Mouse (Mus musculus): ENCODE measurements around the gene Zfp750.

DNA sequence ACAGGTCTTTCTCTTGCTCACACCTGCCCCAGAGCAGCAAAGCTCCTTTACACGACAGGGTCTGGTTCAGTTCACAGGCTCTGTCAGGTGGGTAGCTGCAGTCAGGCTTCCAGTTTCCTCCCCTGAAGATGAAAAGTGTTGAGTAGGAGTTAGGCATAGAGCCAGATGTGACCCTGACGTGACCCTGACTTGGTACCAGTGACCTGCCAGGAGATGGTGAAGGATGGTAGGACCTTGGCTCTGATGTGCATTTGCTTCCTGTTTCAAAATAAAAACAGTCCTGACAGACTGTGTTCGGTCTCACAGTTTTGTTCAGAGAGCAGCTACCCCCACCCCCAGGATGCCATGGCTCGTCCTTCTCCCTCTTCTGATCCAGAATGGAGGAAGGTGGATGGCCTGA is 23.3 kb upstream of the Zfp750 start:
- no peak for TF ChIP-seq CTCF (IDR thresholded peaks at IDR 0.05; ENCODE audit: control insufficient read depth, insufficient read depth, low read length)
- no peak for TF ChIP-seq POLR2A (IDR thresholded peaks at IDR 0.05; ENCODE audit: borderline replicate concordance, control insufficient read depth, low read depth, low read length)
